Mouse (Mus musculus): Measurements from ENCODE around the gene Stkld1. TPM values are rescaled to one million over a fixed set of nuclear protein-coding genes. Genes with fewer than 3 reads are reported as not detected.

Stkld1 gene
- polyA plus RNA-seq, 1 experiment = 0.04 TPM

DNA sequence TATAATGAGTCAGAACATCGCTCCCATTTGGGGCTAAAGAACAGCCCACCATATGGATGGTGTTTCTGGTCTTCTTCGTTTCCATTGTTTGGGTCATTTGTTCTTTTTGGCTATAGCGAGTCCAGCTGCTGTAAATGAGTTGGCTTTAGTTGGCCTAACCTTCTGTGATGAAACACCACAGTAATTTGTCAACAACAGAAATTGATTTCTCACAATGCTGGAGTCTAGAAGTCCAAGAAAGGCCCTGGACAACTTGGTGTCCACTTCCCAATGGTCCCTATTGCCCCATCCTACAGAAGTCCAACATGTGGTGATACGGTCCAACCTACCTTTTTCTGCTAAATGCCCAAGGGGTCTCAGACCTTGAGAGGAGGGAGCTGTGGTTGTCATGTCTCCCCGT, 50.8 kb downstream of the Stkld1 start:
- TF ChIP-seq GATA1 (IDR thresholded peaks at IDR 0.05; ENCODE audit: low read length) = no peak

DNA sequence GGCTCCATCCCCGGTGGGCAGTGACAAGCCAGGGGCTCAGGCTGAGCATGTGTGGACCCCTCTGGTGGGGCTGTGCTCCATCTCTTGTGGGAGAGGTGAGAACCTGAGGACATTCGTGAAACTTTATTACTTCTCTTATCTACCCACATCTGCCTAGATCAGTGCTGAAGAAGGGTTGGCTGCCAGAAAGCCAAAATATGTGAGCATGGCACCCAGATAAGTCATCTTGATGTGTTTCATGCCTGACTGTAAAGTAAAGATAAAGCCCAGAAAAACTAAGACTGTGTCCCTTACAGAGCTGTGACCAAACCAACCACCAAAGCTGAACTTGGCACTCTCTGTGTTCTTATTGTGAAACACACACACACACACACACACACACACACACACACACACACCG, 60.1 kb downstream of the Stkld1 start:
- no peak for TF ChIP-seq GATA1 (IDR thresholded peaks at IDR 0.05; ENCODE audit: low read length)

DNA sequence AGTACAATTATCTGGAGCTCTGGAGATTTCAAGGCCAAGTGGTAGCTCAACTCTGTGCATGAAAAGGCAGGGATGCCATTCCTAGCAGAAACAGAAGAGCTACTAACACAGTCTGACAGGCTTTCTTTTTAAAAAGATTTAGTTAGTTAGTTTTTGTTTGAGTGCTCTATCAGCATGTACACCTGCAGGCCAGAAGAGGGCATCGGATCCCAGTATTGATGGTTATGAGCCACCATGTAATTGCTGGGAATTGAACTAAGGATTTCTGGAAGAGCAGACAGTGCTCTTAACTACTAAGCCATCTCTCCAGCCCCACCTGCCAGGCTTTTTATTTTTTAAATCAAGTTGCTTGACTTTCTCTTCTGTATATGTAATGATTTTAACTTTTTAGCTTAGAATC, 63.7 kb downstream of the Stkld1 start:
- no peak for TF ChIP-seq GATA1 (IDR thresholded peaks at IDR 0.05; ENCODE audit: low read length)

DNA sequence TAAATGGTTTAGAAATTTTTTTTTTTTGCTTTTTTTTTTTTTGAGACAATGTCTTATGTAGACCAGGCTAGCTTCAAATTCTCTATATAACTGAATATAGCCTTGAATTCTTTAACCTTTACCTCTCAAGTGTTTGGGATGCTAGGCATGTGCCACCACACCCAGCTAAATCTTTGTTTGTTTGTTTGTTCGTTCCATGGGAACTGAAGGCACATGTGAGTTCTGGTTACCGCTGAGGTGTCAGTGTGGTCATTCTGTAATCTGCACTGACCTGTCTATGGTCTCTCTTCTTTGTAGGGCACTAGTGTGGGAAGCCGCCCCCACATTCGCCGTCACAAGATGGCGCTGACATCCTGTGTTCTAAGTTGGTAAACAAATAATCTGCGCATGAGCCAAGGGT, 64.1 kb downstream of the Stkld1 start:
- no peak for TF ChIP-seq GATA1 (IDR thresholded peaks at IDR 0.05; ENCODE audit: low read length)

Other genes with a start within 250 kb of the Stkld1 start
- gene Abo, start 69.1 kb upstream of the Stkld1 start, polyA plus RNA-seq (2012) = not detected in 2 replicates
- gene Surf6, start 31.2 kb upstream of the Stkld1 start, polyA plus RNA-seq (2012) = 45.0 and 48.3 TPM in 2 replicates
- gene Med22, start 23.4 kb upstream of the Stkld1 start, polyA plus RNA-seq (2012) = 73.5 and 98.3 TPM in 2 replicates
- gene Rpl7a, start 23.3 kb upstream of the Stkld1 start, polyA plus RNA-seq (2012) = 4,629 and 5,493 TPM in 2 replicates
- 5.4 and 11.8 TPM in 2 replicates for gene Surf2, start 17.7 kb upstream of the Stkld1 start, polyA plus RNA-seq (2012)
- 39.8 and 43.6 TPM in 2 replicates for gene Surf1, start 17.5 kb upstream of the Stkld1 start, polyA plus RNA-seq (2012)
- 90.3 and 93.6 TPM in 2 replicates for gene Surf4, start 119 bp upstream of the Stkld1 start, polyA plus RNA-seq (2012)
- 126 and 145 TPM in 2 replicates for gene Rexo4, start 30.3 kb downstream of the Stkld1 start, polyA plus RNA-seq (2012)
- not detected in 2 replicates for gene Adamts13, start 39.4 kb downstream of the Stkld1 start, polyA plus RNA-seq (2012)
- 9.2 and 11.8 TPM in 2 replicates for gene Cacfd1, start 75.9 kb downstream of the Stkld1 start, polyA plus RNA-seq (2012)
- not detected in 2 replicates for gene Slc2a6, start 94.0 kb downstream of the Stkld1 start, polyA plus RNA-seq (2012)
- not detected in 2 replicates for gene Mymk, start 138.1 kb downstream of the Stkld1 start, polyA plus RNA-seq (2012)
- not detected in 2 replicates for gene Adamtsl2, start 145.3 kb downstream of the Stkld1 start, polyA plus RNA-seq (2012)
- not detected in 2 replicates for gene Fam163b, start 208.4 kb downstream of the Stkld1 start, polyA plus RNA-seq (2012)
- not detected in 2 replicates for gene Dbh, start 231.2 kb downstream of the Stkld1 start, polyA plus RNA-seq (2012)

All from G1E-ER4 (cell line).